Mouse (Mus musculus) CD4-positive helper T cell, adult 2 months (primary cell): ENCODE data around the gene Sptssb.

Experiments
- DNase-seq: peaks from one replicate; pipeline ENCODE4 v3.0.0-alpha.2; 2012; ENCODE audit warnings: low read depth, missing footprints, low spot score

Sptssb gene

DNA sequence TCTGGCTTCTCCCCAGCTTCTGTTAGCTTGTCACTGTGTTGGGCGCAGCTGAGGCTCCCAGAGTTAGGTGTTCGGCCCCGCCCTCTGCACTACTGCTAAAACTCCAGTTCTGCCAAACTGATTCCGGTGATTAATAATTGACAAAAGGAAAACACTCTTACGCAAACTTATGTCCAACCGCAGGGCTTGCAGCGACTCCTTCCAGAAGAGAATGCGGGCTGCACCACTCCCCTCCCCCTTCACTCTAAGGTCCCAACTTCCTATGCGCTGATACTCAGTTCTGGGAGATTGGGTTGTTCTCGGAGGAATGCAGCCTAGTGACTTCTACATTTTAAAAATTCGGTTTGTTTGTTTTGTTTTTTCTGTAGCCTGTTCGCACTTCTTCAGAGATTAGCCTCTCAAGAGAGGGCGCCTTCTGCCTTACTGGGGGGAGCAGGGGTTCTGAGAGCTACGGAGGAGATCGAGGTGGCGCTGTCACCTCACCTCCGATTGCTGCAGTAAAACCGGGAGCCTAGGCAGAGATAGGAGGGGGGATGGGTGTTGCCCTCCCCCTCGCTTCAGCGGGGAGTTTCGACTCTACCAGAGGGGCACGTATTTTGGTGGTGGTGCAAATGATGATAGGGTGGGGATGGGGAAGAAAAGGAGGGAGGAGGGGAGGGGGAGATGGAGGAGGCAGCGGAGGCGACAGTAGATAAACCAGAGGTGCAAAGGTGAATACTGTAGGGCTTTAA lies at the start of gene Sptssb:
Sptssb (minus strand) TSS at position 83 of the 731 bp plus-strand sequence.
- no peak for DNase-seq

DNA sequence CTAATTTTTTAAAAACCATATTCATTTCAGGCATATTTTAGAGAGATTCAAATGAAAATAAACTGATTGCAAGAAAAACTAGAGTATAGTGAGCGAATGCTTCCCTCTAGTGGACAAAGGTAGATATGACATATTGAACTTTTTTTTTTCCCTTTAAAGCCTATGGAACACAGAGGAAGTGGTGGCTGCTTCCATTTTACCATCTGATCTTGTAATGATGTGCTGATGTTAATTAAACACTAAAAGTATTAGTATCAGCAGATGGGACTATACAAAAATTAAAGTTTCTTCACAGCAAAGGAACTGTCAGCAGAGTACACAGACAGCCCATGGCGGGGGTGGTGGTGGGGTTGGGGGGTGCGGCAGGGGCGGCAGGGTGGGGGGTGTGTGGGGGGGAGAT lies 48.3 kb upstream of the Sptssb start:
- peak; percentile 17 for DNase-seq

DNA sequence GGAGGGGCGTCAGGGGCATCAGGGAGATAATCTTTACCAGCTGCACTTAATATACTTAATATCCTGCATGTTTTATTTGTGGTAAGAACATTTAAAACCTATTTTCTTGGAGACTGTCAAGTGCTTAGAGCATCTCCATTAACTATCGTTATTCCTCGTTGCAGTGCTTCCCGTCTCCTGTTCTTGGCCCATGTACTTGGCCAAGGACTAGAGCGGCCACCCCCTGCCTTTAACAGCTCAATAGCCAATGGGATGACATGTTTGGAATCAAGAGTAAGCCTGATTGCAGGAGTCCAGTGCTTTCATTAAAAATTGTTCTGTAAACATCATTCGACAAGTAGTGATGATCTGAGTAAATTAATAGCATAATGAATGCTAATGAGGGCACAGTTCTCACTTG lies 47.8 kb upstream of the Sptssb start:
- DNase-seq, result no peak

DNA sequence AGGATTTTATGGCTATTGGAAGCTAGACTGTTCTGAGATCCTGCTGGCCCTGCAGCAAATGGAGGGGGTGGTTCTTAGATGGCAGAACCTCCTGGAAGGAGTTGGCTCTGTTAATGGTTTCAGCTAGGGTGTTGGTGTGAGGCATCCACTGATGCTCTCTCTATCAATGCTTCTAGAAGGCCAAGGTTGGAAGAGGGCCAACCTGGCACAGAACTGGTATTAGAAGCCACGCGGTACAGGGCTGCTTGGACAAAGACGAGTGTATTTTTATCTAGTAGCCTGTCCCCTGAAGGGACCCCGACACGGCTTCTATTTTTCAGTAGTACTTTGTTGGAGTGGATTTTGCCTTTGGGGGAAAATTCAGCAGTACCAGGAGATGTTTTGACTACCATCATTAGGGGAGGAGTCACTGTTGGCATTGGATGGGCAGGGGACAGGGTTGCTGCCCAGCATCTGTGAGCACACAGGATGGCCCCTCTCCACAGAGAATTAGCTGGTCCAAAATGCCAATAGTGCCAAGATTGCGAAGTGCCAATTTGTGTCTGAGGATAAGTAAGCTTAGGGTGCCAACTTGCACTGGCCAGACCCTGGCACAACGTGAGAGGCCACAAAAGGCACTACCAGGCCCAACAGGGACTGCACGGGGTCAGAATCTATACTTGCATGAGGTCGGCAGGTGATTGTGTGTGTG lies 43.2 kb upstream of the Sptssb start:
- DNase-seq, result no peak

DNA sequence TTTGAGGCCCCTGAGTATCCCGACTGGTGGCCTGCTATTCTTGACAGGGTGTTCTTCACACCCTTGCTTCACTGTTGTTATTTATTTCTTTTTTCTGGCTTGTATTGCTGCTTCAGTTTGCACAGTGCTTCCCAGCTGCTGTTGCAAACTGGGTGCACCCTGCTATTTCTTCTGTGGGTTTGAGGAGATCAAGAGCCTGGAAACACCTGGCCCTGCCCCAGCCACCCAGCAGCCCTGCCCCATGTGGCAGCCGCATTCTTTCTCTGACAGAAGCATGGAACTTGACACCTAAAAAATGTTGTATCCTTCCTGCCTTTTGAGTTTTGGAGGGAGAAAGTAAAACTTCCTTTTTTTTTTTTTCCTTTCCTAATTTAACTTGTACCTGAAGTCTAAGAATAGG lies 42.6 kb upstream of the Sptssb start:
- DNase-seq, result no peak

DNA sequence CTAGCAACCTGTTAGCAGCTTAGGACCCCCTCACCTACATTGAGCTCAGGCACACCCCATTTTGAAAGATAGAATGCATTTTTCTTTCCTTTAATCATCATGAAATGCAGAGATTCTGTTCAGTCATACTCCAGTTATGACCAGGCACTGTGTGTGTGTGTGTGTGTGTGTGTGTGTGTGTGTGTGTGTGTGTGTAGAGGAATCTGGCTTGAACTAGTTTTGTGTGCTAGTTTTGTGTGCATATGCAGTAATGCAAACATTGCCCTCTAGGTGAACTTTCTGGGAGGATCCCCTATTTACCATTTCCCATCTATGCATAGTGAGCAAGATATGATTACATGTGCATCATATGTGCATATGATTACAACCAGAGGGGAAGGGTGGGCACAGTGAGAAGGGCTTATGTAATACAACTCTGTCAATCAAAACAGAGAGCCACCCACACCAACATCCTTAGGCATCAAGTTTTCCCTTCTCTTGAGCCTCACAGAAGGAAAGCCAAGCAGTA lies 42.2 kb upstream of the Sptssb start:
- DNase-seq, result no peak

DNA sequence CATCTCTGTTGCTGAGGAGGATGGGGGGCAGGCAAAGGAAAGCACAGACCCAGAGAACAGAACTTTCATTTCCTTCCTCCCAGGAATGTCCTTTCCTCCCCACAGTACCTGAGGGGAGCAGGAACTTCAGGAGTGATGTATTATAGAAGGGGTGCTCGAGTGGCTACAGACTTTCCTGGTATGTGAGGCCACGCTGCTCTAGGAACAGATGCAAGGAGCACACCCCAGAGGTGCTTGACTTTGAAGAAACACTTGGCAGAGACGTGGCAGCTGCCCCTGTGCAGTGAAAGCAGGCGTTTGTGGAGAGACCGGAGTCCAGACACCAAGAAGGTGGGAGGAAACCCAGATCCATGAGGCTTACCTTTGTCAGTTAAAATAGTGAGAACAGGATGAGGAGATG lies 40.6 kb upstream of the Sptssb start:
- no peak for DNase-seq

DNA sequence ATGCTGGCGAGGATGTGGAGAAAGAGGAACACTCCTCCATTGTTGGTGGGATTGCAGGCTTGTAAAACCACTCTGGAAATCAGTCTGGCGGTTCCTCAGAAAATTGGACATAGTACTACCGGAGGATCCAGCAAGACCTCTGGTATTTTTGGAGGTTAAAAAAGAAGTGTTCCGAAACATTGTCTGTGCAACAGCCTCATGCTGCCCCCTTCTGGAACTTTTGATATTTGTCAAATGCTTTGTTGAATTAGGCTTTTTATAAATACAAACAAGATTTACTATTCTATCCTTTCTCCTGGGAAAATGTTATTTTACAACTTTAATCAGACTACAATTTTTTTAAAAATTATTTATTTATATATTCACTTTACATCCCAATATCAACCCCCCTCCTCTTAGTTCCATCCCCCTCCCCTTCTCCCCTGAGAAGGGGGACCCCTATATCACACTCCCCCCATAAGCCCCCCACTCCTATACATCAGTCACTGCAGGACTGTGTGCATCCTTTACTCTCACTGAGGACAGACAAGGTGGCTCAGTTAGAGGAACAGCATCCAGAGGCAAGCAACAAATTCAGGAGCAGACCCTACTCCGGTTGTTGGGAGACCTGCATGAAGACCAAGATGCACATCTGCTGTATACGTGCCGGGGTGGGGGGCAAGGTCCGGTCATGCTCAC lies 38.3 kb upstream of the Sptssb start:
- no peak for DNase-seq

DNA sequence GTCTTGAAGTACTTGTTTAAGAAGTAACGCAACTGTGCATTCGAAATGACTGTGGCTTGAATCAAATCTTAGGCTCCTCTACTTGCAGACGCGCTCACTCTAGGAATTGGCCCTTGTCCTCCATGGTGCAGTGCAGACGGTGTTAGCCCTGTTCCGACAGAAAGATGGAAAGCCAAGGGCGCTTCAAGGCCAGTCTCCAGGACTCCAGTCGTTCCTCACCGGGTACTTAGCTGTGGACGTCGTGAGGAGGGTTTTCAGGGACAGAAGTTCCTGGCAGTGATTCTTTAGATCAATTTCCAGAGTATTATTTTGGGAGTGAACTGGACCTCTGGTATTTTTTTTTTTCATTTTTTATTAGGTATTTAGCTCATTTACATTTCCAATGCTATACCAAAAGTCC lies 35.8 kb upstream of the Sptssb start:
- DNase-seq, result no peak

DNA sequence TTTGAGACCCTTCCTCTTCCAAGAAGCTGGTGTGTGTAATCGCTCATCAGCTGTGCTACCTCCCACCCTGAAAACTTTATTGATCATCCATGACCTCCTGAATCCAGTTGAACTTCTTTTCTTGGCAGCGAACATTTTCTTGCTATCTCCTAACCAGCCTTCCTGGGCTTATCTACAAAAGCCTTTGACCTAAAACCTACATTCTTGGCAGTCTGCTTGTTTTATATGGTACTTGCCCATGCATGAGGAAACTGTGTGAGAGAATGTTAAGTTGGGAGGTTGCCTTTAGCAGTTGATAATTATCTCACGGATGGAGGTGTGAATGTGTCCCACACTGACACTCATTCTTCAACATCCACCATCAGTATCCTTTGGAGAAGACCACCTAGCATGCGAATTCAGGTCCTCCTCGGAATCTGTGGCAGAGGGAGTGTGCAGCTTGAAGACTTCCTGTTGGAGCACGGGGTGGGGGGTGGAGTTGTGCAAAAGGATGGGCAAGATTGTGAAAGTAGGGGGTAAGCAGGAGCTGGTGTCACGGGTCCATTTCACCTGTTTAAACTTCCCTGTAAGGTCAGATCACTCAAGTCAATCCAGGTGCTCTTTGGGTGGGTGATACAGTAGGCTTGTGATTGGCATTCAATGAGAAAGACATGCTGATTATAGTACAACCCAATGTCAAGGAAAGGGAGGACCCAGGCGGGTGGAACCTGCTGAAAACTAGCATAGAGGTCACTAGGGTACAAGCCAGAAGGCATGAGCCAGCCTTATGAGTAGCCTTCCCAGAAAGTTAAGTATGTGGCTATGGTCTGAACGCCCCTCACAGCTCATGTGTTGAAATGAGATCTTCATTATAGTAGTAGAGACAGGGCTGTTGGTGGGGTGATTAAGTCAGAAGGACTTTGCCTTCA lies 32.7 kb upstream of the Sptssb start:
- DNase-seq, result no peak

DNA sequence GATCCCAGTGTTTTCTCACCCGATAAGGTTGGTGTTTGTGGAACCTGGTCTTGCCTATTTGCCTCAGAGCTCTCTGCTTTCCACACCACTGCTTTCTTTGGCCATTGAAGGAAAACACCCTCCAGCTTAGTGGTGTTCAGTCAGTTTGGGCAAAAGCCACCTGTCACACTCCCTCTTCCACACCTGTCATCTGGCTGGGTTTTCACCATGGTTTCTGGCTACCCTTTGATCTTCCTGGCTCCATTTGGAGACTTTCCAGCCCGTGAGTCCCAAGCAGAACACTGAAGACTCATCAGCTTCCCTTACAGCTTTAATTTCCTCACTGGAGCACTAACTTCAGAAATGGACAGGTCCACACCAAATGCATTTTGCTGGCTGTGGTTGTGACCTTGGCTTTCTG lies 26.1 kb upstream of the Sptssb start:
- DNase-seq, result no peak

DNA sequence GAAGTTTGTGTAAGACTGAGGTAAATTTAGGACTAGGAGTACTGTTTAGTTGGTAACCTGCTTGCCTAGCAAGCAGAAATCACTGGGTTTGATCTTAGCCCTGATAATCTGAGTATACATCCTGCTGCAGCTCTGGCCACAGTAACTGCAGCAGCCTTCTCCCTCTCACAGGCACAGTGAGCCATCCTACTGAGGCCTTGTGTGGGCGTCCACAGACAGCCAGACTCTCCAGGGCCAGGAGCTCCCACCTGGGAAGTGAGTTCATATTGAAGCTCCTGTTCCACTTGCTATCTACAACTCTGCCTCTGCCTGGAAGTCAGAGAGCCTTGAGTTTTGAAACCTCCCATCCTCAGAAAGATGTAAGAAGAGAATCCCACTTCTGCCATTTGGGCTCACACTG lies 24.0 kb upstream of the Sptssb start:
- no peak for DNase-seq

DNA sequence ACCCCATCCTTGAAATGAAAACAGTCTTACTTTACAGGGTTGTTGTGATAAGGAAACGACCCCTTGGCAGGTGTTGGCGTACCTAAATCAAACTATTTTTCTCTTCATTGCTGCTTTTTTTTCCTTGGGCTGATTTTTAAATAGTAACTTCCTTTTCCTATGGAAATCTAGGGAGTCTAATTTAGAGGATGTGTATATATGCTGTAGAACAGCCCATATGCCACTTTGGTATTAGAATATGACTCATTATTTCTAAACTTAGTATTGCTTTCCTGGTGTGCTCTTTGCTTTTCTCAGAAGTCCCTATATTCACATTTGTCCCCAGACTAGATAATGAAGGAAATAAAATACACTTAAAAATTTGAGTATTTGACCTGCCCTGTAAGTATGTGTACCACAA lies 17.8 kb upstream of the Sptssb start:
- DNase-seq, result no peak

DNA sequence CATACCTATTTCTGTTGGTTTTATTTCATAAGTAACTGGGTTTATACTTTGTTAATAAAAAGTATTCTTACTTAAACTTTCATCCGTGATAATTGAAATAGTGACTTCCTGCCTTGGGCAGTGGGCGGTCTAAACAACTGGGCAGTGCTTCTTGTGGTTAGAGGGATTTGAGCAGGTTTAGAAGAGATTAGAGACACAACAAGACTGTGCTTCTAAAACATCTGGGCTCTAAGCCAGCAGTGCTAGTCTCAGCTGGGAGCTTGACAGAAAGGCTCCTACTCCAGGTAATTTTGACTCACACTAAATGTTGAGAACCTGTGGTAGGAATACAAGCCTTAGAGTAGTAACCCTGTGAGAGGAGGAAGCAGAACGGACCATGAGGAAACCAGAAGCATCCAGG lies 15.0 kb upstream of the Sptssb start:
- no peak for DNase-seq

DNA sequence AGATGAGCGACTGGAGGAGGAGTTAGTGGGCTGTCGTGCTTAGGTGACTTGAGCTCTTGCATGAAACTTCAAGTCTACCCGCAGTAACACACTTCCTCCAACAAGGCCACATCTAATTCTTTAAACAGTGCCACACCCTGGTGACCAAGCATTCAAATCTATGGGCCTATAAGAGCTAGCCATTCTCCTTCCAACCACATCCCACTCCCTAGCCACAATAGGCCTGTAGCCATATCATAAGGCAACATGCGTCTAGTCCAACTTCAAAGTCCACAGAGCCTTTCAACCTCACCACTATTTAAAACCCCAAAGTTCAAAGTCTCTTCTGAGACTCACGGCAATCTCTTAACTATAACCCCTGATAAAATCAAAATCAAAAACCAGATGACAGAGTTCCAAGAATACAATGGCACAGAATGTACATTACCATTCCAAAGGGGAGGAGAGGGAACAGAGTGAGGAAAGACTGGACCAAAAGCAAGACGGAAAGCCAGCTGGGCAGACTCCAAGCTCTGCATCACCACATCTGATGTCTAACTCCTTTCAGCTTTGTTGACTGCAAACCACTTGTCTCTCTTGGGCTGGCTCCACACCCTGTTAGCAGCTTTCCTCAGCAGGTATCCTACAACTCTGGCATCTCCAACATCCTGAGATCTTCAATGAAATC lies 13.1 kb upstream of the Sptssb start:
- DNase-seq, result no peak

DNA sequence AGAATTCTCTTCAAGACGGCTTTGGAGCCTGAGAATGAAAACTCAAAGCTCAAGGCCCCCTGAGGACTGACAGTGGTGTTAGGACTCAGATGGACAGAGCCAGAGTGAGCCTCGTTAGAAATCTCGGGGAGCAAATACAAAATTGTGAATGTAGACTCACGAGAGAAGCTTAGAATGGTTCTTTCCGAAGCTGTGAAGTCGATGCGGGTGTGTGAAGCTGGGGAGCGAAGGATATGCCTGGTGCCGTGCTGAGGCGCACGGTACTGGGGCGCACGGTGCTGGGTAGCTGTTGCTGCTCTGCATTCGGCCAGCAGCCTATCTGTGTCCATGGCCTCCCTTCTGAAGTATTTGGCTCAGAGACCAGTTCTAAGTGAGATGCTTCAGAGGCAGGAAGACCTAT lies 11.4 kb upstream of the Sptssb start:
- DNase-seq, result no peak

DNA sequence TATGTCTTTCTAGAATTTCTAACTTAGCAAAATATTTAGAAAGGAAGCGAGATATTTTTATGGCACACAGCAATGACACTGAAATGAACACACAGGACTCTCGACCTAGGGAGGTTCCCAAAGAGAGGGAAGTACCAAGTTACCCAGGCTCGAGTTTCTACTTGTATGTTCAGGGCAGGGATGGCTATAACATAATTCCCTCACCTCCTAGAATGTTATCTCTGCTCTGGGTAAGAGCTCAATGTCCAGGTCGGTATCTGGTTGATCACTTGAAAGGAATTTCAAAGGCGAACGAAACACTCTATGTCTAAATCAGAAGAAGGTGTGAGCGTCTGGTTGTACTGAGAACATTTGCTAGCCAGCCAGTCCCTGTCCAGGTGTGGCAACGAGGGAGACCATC lies 10.0 kb upstream of the Sptssb start:
- DNase-seq, result no peak

DNA sequence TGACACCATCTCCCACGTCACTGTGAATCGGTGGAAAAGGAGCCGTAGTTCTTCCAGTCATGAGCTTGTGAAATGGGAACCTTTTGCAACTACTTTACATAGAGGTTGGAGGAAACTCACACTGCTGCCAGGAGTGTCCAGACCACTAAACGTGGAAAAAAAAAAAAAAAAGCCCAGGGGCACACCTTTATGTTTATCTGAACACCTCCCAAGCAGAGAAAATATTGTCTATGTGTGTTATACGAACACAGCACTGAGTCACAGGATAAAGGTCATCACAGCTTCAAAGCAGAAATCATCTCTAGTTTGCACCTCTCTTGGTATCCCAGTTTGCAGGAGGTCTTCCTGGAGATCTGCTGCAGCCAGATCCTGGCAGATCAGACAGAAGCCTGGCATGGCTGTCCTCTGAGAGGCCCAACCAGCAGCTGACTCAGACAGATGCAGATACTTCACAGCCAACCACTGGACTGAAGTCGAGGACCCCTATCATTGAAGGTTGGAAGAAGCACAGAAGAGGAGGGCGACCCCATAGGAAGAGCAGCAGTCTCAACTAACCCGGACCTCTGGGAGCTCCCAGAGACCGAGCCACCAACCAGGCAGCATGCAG lies 2.2 kb upstream of the Sptssb start:
- no peak for DNase-seq

DNA sequence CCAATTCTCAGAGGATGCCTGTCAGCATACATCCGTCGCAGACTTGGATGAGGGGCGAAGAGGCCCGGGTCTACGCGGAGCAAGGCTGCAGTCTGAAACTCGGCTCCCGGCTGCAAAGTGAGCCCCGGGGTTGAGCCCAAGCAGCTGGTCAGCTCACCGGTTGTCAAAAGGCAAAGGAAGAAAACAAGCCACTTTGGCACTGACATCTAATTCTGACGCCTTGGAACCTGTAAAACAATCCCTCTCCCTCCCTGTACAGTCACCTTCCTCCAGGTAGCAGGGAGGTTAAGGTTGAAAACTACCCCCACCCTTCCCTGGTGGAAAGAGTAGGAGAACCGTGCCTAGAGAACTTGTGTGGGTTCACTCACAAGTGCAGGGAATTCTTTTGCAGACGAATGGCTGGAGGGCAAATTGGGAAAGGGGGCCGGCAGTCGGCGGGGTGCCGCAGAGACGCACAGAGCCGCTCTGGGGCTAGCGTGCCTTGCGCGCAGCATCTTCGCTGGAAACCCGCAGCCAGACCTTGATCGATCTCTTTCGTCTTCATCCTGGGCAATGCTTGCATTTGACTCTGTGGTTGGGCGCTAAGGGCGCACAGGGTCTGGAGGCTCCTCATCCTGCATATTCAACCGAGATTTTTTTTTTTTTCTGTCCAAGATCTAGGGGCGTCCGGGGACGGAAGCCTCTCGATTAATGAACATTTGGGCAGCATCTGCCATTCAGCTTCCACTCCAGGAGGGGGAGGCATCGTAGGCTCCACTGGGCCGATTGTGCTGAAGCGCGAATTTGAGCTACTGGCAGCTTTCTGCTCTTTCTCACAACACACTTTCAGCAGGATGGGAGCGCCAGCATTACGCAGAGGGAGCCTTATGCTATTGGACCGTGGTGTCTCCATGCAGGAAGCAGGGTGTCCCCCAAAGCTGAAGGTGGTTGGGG lies 1.1 kb upstream of the Sptssb start:
- no peak for DNase-seq

DNA sequence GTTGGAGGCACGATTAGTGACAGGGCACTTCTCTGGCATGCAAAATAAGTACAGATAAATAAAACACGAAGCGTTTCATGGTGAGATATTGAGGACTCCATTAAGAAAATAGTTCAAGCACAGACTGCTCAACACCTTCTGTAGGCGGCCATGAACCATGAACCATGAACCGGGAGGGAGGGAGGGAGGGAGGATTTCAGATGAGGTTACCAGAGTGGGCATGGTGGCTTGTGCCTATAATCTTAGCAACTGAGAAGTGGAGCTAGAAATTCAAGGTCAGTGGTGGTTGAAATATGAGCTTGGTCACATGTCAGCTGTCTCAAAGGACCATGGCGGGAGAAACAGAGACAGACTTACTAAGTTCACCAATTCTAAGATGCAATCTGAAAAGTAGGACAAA lies 20.3 kb downstream of the Sptssb start:
- DNase-seq, result no peak
